Mouse (Mus musculus) G1E-ER4 (cell line): ENCODE results near the gene Nrn1l. TPM values are rescaled to one million over a fixed set of nuclear protein-coding genes. Genes with fewer than 3 reads are reported as not detected.
A peak's percentile ranks its signal among the peaks of the same experiment; 100 is the strongest.

Source experiments
- GATA1 ChIP-seq: IDR thresholded peaks from one replicate; pipeline ENCODE4 v1.8.0; 2012; ENCODE audit warnings: low read length, inconsistent platforms
- polyA plus RNA-seq: library from polyadenylated mRNA; stranded (reverse); fragments of >175 nt; gene quantifications from 2 replicates; pipeline ENCODE4 v1.2.3, GENCODE M21; 2012

The Nrn1l gene
- polyA plus RNA-seq, 1 experiment, result 2.4 TPM

- no peak for TF ChIP-seq GATA1
Observed at GRCm38 (mm10) chr8:105866364-105867029, 26.9 kb upstream of the Nrn1l start.

- TF ChIP-seq GATA1, result no peak
Observed at GRCm38 (mm10) chr8:105874301-105874700, 19.1 kb upstream of the Nrn1l start.

- TF ChIP-seq GATA1, result no peak
Observed at GRCm38 (mm10) chr8:105880754-105881520, 12.4 kb upstream of the Nrn1l start, which contains the start of gene Edc4. Edc4 (plus strand) TSS chr8:105880881.

DNA sequence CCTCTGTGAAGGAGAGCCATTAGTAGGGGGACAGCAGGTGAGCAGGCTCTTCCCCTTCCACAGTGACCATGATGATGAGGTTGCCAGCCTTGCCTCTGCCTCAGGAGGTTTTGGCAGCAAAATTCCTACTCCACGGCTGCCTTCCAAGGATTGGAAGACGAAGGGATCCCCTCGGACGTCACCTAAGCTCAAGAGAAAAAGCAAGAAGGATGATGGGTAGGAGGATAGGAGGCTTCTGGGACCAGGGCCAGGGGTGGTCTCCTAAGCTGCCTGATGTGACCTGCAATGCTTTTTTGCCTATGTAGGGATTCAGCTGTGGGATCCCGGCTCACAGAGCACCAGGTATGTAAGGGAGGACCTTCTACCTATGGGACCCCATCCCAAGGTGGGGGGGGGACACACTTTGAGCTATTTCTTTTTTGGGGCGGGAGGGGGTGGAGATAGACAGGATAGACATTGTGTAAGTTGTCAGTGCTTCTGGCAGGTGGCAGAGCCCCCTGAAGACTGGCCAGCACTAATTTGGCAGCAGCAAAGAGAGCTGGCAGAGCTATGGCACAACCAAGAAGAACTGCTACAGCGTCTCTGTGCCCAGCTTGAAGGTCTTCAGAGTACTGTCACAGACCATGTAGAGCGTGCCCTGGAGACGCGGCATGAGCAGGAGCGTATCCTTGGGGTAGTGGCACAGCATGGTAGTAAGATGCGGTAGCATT, 3.5 kb upstream of the Nrn1l start:
- TF ChIP-seq GATA1, result no peak

GRCm38 (mm10) chr8:105890870-105891269, 2.5 kb upstream of the Nrn1l start:
- no peak for TF ChIP-seq GATA1

- no peak for TF ChIP-seq GATA1
Observed at GRCm38 (mm10) chr8:105892432-105892831, 935 bp upstream of the Nrn1l start.

- no peak for TF ChIP-seq GATA1
Observed at GRCm38 (mm10) chr8:105897801-105898480, 4.6 kb downstream of the Nrn1l start.

DNA sequence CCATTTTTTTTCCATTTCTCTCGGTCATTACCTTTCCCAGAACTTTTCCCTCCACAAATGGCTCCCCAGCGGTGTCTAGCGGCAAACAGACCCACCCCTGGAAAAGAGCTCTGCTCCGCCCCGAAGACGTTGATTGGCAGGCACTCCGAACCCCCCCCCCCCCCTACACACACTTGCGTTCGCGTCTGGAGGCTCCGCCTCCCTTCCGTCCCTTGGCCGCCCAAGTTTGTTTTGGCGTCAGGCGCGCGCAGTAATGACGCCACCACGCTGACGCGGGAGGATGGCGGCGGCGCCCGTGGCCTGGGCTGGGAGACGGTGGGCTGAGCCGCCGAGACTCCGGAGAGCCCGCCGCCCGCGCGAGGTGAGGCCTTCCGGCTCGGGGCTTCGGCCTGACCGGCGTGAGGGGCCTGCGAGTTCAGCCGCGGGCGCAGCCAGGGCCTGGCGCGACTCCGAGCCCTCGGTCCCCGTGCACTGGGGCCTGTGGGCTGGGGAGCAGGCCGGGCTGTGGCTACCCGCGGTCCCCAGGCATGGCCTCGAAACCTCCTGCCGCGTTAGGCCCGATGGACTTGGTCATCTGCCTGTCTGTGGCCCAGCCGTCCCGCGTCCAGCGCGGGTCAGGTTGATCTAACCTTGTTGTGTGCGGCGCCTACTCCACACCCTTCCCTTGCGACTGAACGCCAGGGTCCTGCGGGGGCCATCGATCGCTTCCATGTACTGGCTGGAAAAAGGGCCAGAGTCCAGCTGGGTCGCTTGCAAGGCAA, 7.0 kb downstream of the Nrn1l start, which contains the start of gene Pskh1:
Gene Pskh1, plus strand, starts transcription at position 262 of the 761 bp plus-strand sequence.
- no peak for TF ChIP-seq GATA1

DNA sequence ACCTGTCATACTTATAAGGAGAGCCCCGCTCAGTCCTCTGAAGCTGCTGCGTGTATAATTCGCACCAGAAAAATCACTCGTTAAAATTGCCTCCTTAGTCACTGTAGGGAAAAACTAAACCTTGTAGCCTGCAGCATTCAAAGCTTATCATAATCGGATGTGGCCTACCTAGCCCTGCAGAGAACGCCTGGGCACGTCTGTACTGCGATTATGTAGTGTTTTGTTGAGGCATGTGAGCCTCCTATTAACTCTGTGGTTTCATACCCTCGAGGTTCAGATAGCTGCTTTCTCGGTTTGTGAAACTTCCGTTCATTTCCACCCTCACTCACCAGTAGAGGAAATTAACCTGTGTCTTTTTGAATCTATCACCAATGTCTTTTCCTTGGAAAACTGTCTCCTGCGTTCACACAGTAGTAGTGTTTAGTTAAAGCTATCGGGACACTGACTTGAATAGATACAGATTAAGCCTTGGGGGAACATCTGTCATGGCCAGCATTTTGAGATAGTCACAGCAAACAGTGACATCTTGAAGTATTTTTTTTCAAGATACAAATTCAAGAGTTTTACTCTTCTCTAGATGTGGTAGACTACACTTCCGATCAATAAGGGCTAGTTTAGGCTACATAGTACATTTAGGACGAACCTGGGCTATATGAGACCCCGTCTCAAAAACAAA, 7.7 kb downstream of the Nrn1l start:
- peak; percentile 5 for TF ChIP-seq GATA1

DNA sequence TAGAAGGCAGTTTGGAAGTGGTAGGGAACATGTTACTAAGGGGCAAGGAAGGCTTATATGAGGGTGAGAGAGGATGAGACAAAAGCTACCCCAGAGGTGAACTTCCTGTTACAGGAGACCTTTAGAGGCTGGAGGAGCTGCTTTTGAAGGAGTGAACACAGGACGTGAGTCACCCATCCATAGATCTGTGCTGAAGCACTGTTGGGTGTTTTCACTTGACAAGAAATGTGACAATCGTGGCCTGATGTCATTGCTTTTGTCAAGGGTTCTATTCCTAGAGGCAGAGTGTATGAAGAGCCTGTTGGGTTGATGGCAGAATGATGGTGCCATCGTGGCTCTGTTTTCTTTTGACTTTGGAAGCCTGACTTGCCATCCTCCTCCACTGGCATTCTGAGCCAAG, 26.0 kb downstream of the Nrn1l start:
- no peak for TF ChIP-seq GATA1

DNA sequence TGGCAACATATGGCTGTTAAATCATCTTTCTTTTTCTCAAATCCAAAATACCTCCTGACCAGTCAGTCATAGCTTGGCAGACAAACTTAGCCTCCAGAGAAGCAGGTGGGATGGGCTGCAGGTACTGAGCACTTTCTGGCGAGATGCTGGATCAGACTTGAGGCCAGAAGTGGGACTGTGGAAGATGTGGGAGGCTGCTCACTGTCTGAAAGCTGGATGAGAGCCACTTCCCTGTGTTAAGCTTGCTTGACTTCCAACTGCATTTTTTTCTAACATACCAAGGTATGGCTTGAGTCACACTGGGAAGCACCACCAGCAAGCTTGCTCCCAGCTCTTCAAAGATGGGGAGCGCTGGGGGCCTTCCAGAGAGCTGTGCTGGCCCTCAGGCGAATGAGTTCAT, 31.8 kb downstream of the Nrn1l start:
- TF ChIP-seq GATA1, result no peak

DNA sequence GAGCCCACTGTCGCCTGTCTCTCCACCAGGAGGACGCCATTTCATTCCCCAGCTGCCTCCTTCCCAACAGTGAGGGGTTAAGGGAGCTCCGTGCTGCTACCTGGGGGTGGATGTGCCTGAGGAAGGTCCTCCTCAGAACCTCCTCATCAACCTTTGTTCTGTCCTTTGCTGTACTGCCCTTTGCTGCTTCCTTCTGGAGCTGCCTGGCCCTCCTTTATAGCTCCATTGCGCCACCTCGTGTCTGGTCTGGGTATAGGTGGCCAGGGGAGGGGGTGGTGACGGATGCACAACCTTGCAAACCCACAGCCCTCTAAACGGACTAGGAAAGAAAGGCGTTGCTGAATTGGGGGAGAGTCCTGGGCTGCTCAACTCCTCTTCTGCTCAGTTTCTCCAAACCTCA, 37.2 kb downstream of the Nrn1l start:
- no peak for TF ChIP-seq GATA1

DNA sequence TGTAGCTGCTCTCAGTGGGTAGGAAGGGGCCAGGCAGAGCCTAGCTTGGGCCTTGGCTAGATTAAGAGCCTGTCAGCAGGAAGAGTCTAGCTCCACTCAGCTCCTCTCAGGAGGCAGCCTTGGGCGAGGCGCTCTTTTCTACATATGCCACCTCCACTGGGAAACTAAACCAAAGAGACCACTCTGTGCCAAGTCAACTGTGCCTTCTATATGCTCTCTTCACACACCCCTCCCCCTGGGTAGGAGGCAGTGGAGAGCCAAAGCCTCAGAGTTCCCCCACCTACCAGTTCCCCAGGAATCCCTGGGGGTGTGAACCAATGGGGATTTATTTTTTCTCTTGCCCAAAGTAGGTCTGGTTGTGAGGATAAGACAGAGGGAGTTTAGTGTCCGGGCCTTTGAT, 37.9 kb downstream of the Nrn1l start:
- no peak for TF ChIP-seq GATA1

- no peak for TF ChIP-seq GATA1
Observed at GRCm38 (mm10) chr8:105932525-105932924, 39.2 kb downstream of the Nrn1l start.

DNA sequence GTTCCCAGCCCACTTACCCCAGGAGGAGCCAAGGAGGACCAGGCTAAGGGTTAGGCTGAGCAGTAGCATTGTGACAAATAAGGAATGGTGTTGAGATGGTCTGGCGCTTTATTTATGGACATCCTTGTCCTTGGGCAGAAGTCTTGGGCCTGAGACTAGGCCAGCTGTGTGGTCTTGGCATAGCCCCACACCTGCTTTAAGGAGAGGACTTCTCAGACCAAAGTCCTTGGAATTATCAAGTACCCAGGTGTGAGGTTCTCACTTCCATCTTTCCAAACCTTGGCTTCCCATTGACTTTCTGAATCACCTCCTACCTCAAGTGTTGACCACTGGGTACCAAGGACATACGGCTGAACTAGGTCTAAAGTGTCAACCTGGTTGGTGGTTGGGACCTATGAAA, 40.4 kb downstream of the Nrn1l start, which contains the start of gene Ctrl:
Gene Ctrl, minus strand, starts transcription at position 101 of the 400 bp plus-strand sequence.
- no peak for TF ChIP-seq GATA1
